Mouse (Mus musculus) layer of hippocampus, adult 9-11 months (tissue): ENCODE measurements around the gene Dock2.

Source experiments
- DNase-seq: peaks from one replicate; pipeline ENCODE4 v3.0.0; 2022

Dock2 gene

DNA sequence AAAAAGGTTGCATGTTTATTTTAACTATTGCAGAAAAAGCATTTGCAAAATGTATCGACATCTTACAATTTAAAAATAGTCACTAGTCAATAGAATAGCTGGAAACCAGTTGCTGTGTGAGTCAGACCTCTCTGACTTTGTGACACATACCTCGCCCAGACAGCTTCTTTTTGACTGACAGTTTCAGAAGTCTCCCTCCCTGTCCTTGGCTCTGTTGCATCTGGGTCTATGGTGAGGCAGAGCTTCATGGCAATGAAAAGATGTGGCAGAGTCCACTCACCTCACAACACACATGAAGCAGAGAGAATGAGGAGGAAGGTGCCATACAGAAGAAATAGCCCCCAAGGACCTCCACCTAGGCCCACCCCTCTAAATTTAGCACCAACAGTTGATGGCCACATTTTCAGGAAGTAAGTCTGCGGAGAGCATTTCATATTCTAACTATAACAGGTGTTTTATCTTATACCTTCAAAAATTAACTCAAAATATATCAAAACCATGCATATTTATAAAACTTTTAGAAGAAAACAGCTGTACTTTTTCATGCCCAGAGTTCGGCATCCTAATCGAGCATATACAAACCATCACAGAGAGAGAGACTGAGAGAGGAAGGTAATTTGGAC, 19.8 kb downstream of the Dock2 start:
- DNase-seq = no peak

DNA sequence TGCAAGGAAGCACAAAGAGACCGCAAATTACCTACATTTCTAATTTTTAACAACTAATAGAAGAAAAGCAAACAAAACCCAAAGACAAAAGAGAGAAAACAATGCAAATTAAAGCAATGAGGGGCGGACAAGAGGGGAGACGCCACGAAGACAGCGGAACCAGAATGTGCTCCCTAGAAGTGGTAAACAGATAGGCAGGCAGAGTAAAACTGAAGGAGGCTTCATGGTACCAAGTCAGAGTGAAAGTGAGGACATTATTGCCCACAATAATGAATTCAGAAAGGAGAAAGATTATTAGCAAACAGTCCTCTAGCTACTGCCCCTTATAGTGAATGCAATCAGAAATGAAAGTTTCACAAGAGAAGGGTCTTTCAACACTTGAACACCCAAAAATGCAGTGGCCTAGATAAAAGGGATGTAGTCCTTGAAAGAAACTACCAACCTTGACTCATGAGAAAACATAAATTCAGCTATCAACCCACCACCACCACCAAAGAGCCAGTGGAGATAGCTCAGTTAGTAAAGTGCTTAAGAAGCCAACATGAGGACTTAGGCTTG, 21.0 kb downstream of the Dock2 start:
- DNase-seq = no peak

DNA sequence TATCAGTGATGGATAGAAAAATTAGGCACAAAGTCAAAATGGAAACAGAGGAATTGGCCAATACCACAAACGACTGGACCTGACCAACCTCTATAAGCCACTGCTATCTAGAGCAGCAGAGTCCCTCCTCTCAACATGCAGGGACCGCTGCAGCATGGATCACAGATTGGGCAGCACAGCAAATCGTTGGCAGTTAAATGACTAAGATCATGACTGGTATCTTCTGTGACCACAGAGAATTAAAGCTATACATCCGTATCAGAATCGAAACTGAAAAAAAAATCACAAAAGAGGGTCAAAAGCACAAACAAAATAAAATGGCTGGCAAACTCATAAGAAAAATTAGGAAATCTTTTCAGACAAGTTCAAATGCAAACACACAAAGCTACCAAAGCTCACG, 21.6 kb downstream of the Dock2 start:
- no peak for DNase-seq

DNA sequence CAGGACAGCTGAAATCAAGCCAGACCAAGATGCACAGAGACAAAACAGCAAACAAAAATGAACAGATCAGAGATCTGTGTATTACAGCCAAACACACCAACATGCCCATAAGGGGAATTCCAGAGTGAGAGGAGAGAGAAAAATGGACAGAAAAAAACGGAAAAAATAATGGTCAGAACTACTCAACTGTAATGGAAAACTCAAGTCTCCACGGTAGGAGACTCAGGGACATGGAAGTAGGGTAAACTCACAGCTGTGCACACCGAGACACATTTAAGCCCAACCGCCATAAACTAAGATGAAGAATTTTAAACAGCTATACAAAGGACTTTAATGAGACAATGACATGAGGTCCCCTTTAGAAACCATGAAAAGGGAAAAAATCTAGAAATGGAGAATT, 24.1 kb downstream of the Dock2 start:
- DNase-seq = no peak

DNA sequence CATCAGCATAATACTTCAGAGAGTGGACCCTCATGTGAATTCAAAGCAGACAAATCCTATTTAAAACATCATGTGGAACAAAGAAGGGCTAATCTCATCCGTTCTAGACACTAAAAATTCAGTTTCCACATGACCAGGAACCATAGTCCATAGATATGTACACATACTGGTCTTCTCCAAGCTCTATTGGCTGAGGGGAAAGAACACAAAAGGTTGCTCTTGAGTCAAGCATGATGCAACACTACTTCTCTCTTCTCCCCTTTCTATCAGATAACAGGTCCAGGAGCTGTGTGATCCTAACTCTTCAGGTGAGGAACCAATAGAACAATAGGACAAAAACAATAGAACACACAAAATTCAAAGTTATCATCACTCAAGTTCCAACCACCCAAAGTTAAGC, 42.6 kb downstream of the Dock2 start:
- no peak for DNase-seq

DNA sequence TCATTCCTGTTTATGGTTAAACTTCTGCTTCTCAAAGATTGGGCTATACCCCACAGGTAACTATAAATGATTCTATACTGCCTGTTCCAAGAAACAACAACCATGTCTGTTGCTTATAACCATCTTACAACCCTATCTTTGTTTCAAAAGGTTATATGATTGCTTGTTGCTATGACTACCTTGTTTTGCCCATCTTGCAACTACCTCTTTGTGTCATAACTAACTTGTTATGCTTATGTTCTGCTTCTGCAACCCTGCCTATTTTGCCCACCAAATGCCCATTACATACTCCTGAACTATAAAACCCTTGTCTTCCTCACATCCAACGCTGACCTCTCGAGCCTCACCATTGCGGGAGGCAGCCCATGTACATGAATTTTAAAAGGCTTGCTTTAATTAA, 43.9 kb downstream of the Dock2 start:
- DNase-seq = no peak

DNA sequence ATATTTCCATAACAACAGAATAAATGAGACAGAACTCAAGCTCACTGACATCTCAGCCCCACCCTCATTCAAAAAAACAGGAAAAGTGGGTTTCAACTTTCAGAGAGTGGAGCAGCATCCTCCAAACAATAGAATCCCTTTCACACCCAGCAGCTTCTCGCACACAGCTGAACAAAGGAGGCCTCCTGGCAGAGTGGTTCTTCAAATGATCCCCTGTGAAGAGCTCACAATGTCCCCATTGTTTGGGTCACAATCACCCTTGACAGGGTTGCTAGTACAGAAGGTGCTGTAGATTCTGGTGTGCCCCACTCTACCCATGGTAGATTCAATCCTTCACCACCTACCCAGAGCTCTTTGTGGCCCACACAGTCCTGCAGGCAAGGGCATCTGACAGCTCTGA, 44.7 kb downstream of the Dock2 start:
- DNase-seq = peak; percentile 74

DNA sequence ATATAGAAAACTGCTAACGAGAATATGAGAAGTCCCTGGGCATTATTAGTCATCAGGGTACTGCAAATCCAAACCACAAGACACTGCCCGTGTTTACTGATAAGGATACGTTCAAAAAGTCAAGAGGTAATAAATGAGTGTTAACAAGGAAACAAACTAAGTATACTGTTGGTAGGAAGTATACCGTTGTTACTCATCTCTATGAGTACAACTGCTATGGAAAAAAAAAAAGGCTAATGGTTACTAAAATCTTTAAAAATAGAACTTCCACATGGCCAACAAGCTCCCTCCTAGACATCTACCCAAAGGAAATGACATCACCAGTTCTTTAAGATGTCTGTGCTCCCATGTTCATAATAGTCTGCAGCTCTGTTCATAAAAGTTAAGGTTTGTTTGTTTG, 46.5 kb downstream of the Dock2 start:
- no peak for DNase-seq

DNA sequence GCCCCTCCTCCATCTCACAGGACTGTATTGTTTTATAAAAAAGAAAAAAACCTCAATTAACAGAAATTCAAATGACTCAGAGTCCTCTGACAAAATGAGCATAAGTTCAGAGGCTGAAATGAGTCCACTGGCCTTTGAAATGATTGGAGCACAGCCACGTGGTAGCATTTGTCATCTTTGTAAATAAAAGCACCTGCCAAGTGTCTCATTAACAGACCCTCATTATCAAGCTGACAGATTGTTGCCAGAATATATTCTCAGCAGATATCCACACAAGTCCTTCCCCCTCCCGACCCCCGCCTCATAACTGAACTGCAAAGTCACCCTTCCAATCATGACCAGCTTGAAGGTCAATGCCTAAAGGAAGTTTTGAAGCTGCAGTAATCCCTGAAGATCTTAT, 49.7 kb downstream of the Dock2 start:
- no peak for DNase-seq

DNA sequence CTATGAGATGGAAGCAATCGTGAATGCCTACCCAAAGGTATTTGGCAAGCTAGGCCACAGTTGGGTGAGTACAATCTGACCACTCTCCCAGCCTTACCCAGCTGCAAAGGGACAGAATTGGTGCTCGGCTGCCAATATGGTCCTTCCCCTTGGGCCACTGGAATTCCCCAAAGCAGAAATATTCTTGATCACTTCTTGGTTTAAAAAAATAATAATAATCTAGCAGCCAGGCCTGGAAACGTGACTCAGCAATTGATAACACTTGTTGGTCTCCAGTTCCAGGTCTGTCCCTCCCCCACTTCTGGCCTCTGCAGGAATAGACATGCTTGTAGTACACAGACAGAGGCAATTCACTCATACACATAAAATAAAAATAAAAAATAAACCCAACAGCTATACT, 56.2 kb downstream of the Dock2 start:
- DNase-seq = no peak

DNA sequence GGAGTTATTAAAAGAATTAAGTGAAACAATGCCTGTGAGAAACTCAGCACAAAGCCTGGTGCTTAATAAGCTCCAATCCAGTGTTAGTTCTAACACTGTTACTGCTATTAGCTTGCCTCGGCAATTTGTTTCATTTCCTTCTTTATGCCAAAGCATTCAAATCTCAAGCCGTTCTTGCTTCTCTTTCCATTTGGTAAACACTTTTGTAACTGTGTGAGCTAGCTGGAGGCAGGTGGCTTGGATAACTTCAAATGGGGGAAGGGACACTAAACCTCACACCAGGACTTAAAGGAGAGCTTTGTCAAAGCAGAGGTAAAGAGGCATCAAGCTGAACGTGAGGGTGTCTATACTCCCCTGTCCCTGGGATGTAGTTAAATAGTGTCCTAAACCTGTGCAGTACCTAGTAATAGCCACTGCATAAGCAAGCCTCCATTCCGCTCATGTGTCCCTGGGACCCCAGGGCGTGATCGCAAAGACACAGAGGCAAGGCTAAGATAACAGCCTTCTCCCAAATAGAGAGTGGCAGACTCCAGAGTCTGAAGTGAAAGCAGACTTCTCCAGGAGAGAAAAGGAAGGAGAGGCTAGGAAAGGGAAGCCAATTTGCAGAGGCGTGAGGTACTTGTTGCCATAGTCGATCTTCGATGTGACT, 56.9 kb downstream of the Dock2 start:
- DNase-seq = no peak

DNA sequence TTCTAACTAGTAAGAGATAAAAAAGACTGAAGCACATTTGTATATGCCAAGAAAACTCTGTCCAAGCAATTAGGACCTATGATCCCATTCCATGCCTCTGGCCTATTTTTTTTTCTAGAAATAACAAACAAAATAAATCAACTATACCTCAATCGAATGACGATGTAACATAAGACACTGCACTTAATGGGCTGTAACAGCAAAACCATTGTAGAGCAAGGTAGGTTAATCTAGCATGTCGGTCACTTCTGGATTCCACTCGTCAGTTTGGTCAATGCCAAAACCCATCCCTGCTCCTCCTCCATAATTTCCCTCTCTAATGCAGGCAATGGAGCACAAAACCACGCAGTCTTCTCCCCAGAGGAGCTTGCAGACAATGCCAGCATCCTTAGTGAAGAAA, 70.3 kb downstream of the Dock2 start:
- DNase-seq = no peak

DNA sequence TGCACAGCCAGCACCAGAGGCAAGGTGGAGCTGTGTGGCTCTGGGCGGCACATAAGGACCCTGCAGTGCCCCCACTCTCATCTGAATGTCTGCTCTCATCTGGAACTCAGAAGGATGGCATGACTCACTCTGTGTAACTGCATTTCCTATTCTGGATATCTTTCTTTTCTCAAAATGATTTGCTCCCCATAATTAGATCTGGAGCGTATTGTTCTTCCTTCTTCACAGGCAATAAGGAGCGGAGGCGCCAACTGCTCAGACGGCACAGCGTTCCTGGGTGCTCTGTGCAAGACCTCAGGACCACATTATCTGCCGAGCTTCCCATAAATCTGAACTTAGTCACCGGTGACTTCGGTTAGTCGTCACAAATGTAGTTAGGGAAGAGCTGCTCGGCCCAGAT, 75.4 kb downstream of the Dock2 start:
- peak; percentile 11 for DNase-seq

DNA sequence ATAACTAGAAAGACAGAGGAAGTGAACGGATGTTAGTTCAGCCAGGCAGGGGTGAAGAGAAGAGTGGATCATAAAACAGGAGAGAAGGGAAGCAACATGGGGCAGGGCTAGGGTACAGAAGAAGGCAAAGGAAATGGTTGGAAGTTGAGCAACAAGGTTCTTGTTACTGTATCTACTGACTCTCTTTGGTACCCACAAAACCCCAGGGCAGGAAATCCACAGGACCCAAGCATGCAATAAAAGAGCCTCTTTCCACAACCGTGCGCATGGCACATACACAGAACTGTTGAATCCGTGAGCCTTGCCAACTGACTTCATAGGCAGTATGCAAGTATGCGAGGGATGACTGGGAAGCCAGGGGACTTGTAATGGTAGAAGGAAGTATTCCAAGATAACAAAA, 76.3 kb downstream of the Dock2 start:
- no peak for DNase-seq

DNA sequence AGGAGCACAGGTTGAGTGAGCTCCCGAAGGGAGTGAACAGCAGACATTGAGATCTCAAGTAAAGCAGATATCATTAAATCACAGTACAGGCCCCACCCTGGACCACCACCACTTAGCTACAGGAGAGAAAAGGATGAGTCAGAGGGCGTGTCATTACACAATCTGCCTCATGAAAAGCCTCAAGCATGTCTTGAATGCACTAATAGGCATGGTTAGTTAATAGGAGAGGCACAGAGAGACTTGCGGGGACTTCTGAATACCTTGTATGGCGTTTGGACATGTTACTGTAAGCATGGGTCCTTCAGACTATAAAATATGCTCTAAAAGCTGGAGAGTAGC, 78.6 kb downstream of the Dock2 start:
- no peak for DNase-seq

DNA sequence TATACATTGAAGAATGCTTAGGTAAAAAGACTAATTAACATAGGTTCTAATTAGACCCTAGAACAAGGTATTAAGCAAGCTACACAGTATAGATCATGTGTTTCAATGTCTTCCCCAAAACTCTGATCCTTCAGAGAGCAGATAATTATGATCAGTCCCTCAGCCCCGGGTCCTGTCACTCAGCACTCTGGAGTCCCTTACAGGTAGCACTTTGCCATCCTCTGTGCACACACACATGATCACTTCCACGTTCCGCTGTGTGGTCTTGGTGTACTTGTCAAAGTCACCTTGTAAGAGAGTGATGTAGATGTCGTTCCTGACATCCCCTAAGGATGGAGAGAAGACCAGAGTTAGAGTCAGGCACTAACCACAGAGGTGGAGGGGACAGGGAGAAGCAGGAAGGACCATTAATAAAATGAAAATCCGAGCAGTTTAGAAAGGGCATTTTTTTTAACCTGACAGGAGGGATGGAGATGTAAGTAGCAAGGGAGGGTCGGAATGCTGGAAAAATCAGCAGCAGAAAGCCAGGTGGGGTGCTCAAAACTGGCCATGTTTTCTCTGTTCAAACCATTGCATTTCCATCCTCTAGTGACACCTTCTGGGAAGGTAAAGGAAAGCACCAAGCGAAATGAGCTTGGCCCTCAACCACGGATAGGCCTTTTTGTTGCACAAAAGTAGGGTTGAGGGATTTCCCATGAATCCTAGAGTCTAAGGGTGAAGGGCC, 79.1 kb downstream of the Dock2 start:
- no peak for DNase-seq

DNA sequence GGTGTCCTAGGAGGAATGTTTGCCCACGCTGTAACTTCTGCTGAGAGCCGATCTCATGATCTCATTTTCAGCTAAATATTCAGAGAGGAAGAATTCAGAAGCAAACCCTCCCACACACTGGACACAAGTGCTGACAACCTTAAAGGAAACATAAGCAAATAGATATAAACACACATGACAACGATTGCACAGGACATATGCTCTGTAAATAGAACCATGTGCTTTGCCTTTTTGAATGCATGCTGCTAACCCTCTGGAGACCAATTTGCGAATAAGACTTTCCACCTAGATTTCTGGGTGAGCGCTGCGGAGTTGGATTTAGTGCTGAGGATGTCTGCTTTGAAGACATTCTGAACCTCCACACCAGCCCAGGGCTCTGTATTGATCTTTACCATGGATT, 79.8 kb downstream of the Dock2 start:
- no peak for DNase-seq

DNA sequence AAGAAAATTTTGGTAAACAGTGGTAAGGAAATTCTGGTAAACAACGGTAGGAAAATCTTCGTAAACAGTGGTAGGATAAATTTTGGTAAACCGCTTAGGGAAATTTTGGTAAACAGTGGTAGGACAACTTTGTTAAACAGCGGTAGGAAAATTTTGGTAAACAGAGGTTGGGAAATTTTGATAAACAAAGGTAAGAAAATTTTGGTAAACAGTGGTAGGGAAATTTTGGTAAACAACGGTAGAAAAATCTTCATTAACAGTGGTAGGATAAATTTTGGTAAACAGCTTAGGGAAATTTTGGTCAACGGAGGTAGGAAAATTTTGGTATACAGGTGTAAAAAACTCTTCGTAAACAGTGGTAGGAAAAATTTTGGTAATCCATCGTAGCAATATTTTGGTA, 101.9 kb downstream of the Dock2 start:
- no peak for DNase-seq

DNA sequence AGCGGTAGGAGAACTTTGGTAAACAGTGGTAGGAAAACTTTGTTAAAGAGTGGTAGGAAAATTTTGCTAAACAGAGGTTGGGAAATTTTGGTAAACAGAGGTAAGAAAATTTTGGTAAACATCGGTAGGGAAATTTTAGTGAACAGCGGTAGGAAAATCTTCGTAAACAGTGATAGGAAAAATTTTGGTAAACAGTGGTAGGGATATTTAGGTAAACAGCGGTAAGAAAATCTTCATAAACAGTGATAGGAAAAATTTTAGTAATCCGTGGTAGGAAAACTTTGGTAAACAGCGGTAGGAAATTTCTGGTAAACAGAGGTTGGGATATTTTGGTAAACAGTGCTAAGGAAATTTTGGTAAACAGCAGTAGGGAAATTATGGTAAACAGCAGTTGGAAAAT, 239.1 kb downstream of the Dock2 start:
- DNase-seq = no peak

DNA sequence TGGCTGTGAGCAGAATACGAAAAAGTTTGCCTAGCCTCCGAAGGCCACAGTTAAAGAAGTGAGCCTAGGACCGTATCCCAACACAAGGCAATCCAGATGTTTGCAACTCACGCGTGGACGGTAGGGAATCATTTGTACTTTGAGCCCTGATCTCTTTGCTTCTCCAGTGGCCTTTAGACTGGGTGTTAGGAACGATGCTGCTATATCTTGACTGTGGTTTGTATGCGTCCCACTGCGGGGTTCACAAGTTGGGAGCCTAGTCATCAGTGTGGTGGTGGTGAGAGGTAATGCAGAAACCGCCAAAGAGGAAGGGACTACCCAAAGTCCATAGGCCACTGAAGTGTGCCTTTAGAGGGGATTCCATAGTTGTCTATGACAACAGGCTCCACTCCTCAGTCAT, 251.6 kb downstream of the Dock2 start:
- no peak for DNase-seq

DNA sequence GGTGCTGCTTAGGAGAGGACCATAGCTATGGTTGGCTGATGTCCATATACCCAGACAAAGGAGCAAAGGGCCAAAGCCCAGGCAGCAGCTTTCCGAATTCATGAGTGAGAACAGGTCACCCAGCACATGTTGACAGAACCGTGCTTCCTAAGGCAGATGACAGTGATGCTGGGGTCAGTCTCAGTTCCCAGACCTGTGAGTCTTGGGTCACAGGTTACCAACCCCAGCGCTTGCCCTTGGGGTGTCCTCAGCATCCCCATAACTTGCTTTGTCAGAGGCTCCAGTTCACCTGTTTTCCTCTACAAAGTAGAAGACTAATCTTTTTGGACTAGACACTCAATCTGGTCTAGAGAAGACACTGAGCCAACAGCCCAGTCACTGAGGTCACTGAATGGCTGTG, 252.7 kb downstream of the Dock2 start:
- DNase-seq = no peak

DNA sequence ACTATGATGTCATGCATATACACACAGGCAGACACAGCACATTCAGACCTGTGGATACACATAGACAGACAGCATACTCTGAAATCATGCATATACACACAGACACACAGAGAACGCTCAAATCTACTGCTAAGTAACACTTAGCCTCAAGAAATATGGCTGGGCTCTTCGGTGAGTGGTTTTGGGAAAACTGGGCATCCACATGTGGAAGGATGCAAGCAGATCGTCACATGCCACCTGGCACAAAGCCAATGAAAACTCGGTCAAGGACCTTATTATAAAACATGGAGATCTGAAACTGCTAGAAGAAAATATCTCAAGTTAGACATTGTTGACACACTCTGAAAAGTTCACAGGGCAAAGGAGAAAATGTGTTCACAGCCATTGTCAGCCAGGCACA, 255.7 kb downstream of the Dock2 start:
- no peak for DNase-seq

DNA sequence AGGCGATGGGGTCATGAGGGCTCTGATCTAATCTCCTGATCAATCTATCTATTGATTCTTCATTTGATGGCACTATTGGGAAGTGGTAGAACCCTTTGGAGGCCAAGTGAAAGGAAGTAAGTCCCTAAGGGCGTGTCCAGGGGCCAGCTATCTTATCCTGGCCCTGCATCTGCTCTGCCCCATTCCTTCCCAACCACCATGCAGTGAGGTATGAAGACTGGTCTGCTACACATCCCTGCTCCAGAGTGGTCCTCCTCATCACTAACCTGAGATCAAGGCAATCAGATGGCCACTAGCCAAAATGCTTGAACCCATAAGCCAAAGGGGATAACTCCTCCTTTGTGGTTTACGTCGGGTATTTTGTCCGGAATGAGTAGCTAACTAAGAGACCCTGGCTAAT, 256.5 kb downstream of the Dock2 start:
- no peak for DNase-seq

DNA sequence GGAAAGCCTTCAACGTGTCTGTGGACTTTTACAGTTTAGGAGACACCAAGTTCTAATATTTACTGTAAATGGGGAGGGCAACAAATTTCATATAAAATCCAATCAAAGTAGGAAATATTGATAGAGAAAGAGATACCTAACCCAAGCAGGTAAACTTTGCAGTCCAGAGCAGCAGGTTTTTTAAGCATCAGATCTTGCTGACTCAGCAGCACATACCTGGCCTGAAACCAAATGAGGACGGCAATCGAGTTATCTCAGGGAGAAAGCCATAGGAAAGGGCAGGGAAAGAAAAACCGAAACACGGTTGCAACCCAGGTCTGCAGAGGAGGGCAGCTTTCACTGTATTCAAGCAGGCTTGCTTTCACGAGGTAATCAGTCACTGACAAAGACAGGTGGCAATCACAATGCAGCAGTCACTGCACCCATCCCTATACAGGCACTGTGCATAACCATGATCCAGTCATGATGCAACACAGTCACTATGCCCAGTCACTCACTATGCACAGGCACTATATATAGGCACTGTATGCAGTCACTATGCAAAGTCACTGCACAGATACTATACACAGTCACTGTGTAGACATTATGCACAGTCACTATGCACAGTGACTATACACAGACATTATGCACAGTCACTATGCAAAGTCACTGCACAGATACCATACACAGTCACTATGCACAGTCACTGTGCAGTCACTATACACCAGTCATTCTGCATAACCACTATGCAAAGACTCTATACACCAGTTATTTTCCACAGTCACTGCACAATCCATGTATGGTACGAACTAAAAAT, 258.4 kb downstream of the Dock2 start:
- DNase-seq = no peak
